Mouse (Mus musculus) inflammation-experienced regulatory T-cells, adult 16 weeks (primary cell): ENCODE measurements around the gene Noxo1. TPM values are rescaled to one million over a fixed set of nuclear protein-coding genes. Genes with fewer than 3 reads are reported as not detected.

Experiments used
- polyA plus RNA-seq: library from polyadenylated mRNA; unstranded; fragments of 100-300 nt; shearing (Covaris generic); gene quantifications from one replicate; pipeline ENCODE4 v1.2.1, GENCODE M21; 2017

Noxo1 gene
- polyA plus RNA-seq = 3.8 TPM

GRCm38 (mm10) chr17:24696011-24696697, at the start of gene Noxo1, which contains the start of gene Gfer:
Gene Noxo1 (plus strand): TSS chr17:24696234.
Gene Gfer (minus strand): TSS chr17:24696156.

GRCm38 (mm10) chr17:24650070-24650616, 45.9 kb upstream of the Noxo1 start, which contains the start of gene Slc9a3r2:
Gene Slc9a3r2 (minus strand): TSS chr17:24650327.

DNA sequence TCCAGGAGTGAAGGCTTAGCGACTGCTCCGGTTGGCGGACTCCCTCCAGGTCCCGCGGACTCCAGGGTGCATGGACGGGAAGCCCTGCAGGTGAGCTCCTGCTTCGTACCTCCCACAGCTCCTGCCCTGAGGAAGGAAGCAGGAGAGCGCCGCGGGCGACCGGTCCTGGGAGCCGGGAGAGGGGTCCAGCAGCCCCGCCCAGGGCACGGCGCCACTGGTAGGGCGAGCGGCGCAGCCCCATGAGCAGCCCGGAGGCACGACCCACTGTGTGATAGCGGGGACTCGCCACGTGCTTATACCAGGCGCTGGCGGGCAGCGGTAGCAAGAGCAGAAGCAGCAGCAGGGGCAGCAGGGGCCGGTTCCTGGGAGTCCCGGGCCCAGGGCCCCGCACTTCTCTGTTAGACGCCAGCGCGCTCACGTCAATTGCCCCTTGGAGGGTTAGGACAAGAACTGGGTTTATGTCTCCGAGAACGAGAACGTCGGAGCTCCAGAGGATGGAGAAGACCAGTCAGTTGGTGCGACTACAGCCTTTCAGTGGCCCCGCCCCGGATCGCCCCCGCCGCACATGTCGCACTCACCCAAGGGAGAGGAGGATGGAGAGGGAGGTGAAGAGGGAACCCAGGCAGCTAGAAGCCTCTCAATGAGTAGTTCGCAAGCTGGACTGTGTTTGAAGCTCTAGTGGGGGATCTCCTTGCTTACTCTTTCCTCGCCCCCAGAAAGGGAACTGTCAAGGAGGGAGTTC, 37.8 kb upstream of the Noxo1 start, which contains the start of gene Npw:
TSS of gene Npw (minus strand) at position 441 of the 742 bp plus-strand sequence.

GRCm38 (mm10) chr17:24669545-24670245, 26.3 kb upstream of the Noxo1 start, which contains the start of gene Zfp598:
Gene Zfp598 (plus strand): TSS chr17:24669687.

DNA sequence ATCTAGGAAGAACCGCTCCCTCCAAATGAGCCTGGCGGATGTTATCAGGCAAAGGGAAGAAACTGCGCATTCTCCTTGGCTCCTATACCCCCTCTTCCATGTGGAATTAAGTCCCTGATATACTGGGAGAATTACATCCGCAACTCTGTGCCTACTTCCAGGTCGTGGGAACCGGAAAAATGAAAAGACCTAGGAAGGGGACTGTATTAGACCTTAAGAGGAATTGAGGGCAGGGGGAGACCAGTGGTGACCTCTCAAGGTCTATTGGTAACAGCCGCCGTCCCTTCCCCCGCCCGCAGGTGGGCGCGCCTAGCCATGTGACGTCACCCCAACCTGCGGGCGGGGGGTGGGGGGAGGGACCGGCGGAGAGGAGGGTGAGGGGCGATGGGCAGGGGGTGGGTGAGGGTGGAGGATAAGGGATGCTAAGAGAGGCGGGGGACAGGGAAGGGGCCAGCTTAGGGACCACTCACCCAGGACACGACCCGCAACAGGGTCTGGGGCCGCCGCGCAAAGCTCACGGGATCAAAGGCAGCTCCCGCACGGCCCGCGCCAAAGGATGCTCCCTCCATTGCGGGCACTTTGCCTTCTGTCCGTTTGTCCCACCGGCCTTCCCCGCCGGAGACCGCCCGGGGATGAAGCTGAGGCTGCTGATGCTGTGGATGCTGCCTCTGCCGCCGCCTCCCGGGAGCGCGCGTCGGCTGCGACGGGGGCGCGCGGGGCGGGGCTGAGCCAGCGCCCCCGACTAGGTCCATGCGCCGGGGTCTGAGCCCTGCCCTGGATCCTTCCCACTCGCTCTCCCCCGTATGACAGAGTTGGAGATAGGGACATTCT, 6.6 kb upstream of the Noxo1 start, which contains the start of gene Syngr3:
TSS of gene Syngr3 (minus strand) at position 705 of the 831 bp plus-strand sequence.

DNA sequence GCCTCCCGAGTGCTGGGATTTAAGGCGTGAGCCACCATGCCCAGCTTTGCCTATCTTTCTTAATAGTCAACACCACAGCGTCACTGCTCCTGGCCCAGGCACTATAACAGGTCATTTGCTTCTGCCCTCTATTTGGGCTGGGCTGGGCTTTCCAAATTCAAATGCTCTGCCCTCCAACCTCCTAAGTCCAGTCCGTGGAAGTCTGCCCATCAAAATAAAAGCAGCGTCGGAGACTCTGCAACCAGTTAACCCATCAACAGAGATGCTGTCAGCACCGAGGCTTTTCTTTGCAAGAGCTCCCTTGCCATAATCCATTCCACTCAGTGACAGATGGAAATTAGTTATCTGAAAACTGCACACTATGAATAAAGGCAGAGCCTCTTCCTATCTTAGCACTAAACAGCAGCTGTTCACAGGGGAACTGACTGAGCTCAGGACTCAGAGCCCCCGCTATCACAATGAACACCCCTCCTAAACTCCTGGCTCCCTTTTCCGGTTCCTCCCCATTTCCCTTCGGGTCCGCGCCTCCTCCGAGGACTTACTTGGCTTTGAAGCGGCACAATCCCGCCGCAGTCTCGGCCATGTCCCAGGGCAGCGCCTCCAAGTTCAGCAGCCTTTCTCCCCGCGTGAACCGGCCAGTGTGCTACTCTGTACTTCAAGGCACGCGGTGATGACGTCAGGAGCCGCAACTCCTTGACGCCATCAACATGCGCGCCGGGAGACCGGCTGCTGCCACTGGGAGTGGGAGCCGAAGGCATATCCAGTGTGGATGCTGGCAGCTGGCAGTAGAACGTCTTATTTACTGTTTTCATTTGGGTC, 11.2 kb downstream of the Noxo1 start, which contains the start of gene Tbl3:
TSS of gene Tbl3 (minus strand) at position 679 of the 819 bp plus-strand sequence.

DNA sequence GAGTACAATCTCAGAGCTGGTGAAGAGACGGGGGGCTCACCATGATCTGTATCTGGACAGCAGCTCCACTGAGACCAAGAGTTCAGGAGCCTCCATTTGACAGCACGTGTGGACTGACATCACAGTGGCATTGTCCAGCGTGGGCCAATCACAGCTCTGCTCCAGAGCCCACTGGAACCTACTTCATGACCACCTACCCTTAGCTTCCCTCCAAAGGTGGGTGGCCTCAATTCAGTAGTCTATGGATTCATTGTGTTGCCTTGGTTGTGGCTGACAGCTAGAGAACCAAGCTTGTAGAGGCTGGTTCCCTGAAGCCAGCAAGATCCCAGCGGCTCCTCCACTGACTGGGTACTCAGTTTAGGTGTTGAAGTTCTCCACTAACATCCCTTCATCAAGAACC, 21.9 kb downstream of the Noxo1 start, which contains the start of the genes Rnf151 and Rps2:
TSS of gene Rnf151 (minus strand) at position 121 of the 400 bp plus-strand sequence.
TSS of gene Rps2 (plus strand) at position 174 of the 400 bp plus-strand sequence.

DNA sequence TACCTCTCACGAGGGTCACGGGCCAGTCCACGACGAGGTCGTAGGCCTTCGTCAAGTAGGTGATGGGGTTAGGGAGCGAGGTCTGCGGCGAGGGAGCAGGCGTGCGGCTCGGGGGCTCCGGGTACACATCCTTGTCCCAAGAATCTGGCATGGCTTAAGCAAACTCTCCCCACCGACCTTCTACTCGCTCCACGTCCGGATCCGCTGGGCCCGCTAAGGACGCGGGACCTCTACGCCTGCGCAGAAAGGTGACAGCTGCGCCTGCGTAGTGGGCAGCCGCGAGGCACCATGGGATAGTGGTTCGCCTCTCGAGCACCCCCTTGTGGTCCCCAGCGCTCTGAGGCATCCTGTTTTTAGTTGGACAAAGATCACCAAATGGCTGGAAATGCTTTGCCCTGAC, 28.1 kb downstream of the Noxo1 start, which contains the start of gene Ndufb10:
TSS of gene Ndufb10 (minus strand) at position 295 of the 400 bp plus-strand sequence.

GRCm38 (mm10) chr17:24727618-24728017, 31.6 kb downstream of the Noxo1 start, which contains the start of gene Rpl3l:
Gene Rpl3l (plus strand): TSS chr17:24727820.

GRCm38 (mm10) chr17:24736330-24737051, 40.5 kb downstream of the Noxo1 start, which contains the start of gene Msrb1:
Gene Msrb1 (plus strand): TSS chr17:24736642.

Other genes with a start within 250 kb of the Noxo1 start
- gene E4f1, start 225.9 kb upstream of the Noxo1 start, polyA plus RNA-seq = 91.5 TPM
- gene Pgp, start 225.8 kb upstream of the Noxo1 start, polyA plus RNA-seq = 5.3 TPM
- 0.41 TPM for gene Bricd5, start 222.3 kb upstream of the Noxo1 start, polyA plus RNA-seq
- gene Mlst8, start 217.2 kb upstream of the Noxo1 start, polyA plus RNA-seq = 31.0 TPM
- 0.09 TPM for gene Caskin1, start 207.6 kb upstream of the Noxo1 start, polyA plus RNA-seq
- 103 TPM for gene Traf7, start 168.3 kb upstream of the Noxo1 start, polyA plus RNA-seq
- 13.7 TPM for gene Rab26, start 162.0 kb upstream of the Noxo1 start, polyA plus RNA-seq
- 18.5 TPM for gene Pkd1, start 146.4 kb upstream of the Noxo1 start, polyA plus RNA-seq
- 55.0 TPM for gene Tsc2, start 63.6 kb upstream of the Noxo1 start, polyA plus RNA-seq
- gene Nthl1, start 63.6 kb upstream of the Noxo1 start, polyA plus RNA-seq = 7.6 TPM
- not detected for gene Slc9a3r2, start 45.9 kb upstream of the Noxo1 start, polyA plus RNA-seq
- not detected for gene Npw, start 37.8 kb upstream of the Noxo1 start, polyA plus RNA-seq
- gene Zfp598, start 26.5 kb upstream of the Noxo1 start, polyA plus RNA-seq = 3.2 TPM
- 0.68 TPM for gene Syngr3, start 6.3 kb upstream of the Noxo1 start, polyA plus RNA-seq
- gene Gfer, start 78 bp upstream of the Noxo1 start, polyA plus RNA-seq = 12.2 TPM
- 67.3 TPM for gene Tbl3, start 11.4 kb downstream of the Noxo1 start, polyA plus RNA-seq
- gene Rnf151, start 21.8 kb downstream of the Noxo1 start, polyA plus RNA-seq = not detected
- 723 TPM for gene Rps2, start 21.9 kb downstream of the Noxo1 start, polyA plus RNA-seq
- gene Ndufb10, start 28.2 kb downstream of the Noxo1 start, polyA plus RNA-seq = 245 TPM
- gene Rpl3l, start 31.6 kb downstream of the Noxo1 start, polyA plus RNA-seq = not detected
- gene Msrb1, start 40.4 kb downstream of the Noxo1 start, polyA plus RNA-seq = 12.1 TPM
- not detected for gene Hs3st6, start 56.8 kb downstream of the Noxo1 start, polyA plus RNA-seq
- not detected for gene Meiob, start 108.1 kb downstream of the Noxo1 start, polyA plus RNA-seq
- gene Hagh, start 143.9 kb downstream of the Noxo1 start, polyA plus RNA-seq = 43.8 TPM
- 3.7 TPM for gene Fahd1, start 154.1 kb downstream of the Noxo1 start, polyA plus RNA-seq
- not detected for gene Igfals, start 169.8 kb downstream of the Noxo1 start, polyA plus RNA-seq
- 118 TPM for gene Nubp2, start 190.1 kb downstream of the Noxo1 start, polyA plus RNA-seq
- 64.4 TPM for gene Spsb3, start 190.4 kb downstream of the Noxo1 start, polyA plus RNA-seq
- 62.4 TPM for gene Eme2, start 198.9 kb downstream of the Noxo1 start, polyA plus RNA-seq
- 54.0 TPM for gene Mrps34, start 198.9 kb downstream of the Noxo1 start, polyA plus RNA-seq
- gene Nme3, start 200.3 kb downstream of the Noxo1 start, polyA plus RNA-seq = 69.0 TPM
- gene Mapk8ip3, start 240.7 kb downstream of the Noxo1 start, polyA plus RNA-seq = 67.7 TPM